In genomic region chr14:16151815-16152214, GRCm38 (mm10) we compare ENCODE assay signal across 14 mouse cellular contexts.
"Had no signal": no experiment of that assay in that cellular context is flagged by ENCODE, and none has a peak within 500 bp of the region (broad histone marks: within the 10 kb centered on the region; RNA-seq: fewer than 3 reads in every experiment).

No protein-coding gene starts in this region.

- DNase-seq: kidney, adult 2 months; kidney, postnatal 25 days; layer of hippocampus, adult 9-11 months; liver, postnatal 0 days; lung, embryonic 14.5 days; right cerebral cortex, adult 18-20 months; right cerebral cortex, postnatal 14 days; right cerebral cortex, postnatal 4 days; spleen, adult 18-20 months; thymus, adult 18-20 months had no signal

- ATAC-seq: intestine, postnatal 0 days; liver, postnatal 0 days; lung, postnatal 0 days; midbrain, embryonic 13.5 days; midbrain, embryonic 16.5 days had no signal
